Mouse (Mus musculus): ENCODE measurements around the gene Dnajb11. TPM values are rescaled to one million over a fixed set of nuclear protein-coding genes. Genes with fewer than 3 reads are reported as not detected.

Gene Dnajb11
- polyA plus RNA-seq (2014; fragmentation: Nextera tagmentation; extraction: Ambion mirVana), result 73.6 and 112 TPM in 2 replicates

DNA sequence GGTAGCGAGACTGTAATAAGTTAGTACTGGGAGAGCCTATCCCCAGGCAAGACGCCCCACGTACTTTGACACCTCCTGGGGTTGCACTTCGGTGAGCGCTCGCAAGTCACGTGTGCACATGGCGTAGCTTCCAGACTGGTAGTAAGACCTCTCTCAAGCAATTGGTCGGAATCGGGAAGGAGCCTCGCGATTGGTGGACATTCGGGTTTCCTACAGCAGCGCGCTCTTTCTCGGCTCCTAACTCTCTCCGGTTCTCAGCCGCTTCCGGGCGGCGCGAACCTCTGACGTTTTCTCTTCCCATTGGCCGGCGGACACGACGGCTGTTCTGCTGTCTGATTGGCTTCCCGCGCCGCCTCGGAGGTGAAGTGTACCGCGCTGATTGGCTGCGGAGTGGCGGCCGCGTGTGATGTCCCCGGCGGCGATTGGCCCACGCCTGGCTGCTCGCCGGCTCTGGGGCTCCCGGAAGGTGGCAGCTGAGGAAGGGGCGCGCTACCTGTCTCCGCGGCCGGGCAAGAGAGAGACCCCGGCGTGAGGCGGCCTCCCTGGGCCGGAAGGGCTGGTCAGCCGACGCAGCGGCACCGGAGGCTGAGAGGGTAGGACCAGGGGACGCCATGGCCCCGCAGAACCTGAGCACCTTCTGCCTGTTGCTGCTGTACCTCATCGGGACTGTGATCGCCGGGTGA is at the start of gene Dnajb11, which contains the start of gene Tbccd1:
TSS of gene Dnajb11 (plus strand) at position 415 of the 683 bp plus-strand sequence.
TSS of gene Tbccd1 (minus strand) at position 239 of the 683 bp plus-strand sequence.
- Histone ChIP-seq H3K4me1 (ENCODE audit: control insufficient read depth, insufficient read depth, low read length) (0 out of 2 replicates have a peak, but pooled peaks cover 6% of the 10 kb centered on the region), H3K36me3 (ENCODE audit: control insufficient read depth, insufficient read depth, low read length) (peaks cover 6% of the 10 kb centered on the region; the same call in 1 of the 2 replicates), H3K4me2 (replicated peaks; ENCODE audit: low read depth, low read length) (peak within 1 kb of the TSS; percentile 86), H3K4me3 (ENCODE audit: low read length) (peak within 1 kb of the TSS; percentile 65), H3K9ac (ENCODE audit: low read depth, low read length) (peak within 1 kb of the TSS; percentile 68), H3K27me3 (ENCODE audit: control insufficient read depth, insufficient read depth, low read length) (no peaks in the 10 kb centered on the region), H3K27ac (ENCODE audit: low read depth, low read length) (peak within 1 kb of the TSS; percentile 4; the same call in 1 of the 2 replicates), H3K9me3 (ENCODE audit: control insufficient read depth, low read length) (no peaks in the 10 kb centered on the region)
- WGBS, result under 1% methylated on average over 62 of the region's 62 CpGs
- ATAC-seq (ENCODE audit: low FRiP score, low TSS enrichment), result peak; percentile 99

DNA sequence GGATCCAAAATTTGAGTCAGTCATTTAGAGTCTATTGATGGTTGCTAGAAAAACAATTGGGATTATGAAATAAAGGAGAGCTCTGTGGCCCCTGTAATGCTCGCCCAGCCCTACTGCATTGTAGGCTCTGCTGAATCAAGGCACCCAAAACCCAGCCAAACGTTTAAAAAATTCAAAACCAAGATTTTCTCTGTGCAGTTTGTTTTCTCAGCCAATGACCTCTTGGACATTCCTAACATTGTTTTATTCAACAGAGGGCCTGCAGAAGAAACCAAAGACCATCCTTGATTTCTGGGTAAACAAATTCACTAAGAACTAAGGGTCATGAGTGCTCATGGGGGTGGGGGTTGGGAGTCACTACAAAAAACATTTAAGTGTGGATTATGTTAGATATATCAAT is 46.2 kb upstream of the Dnajb11 start, which contains the start of gene Crygs:
TSS of gene Crygs (minus strand) at position 101 of the 400 bp plus-strand sequence.
- no peaks in the 10 kb centered on the region for H3K9me3 ChIP-seq (ENCODE audit: control insufficient read depth, low read length)
- no peak for ATAC-seq (ENCODE audit: low FRiP score, low TSS enrichment)
- no peak within 1 kb of the TSS; the same call in 1 of the 2 replicates for H3K27ac ChIP-seq (ENCODE audit: low read depth, low read length)
- no peak within 1 kb of the TSS for H3K4me3 ChIP-seq (ENCODE audit: low read length)
- no peak within 1 kb of the TSS for H3K9ac ChIP-seq (ENCODE audit: low read depth, low read length)
- no peaks in the 10 kb centered on the region for H3K27me3 ChIP-seq (ENCODE audit: control insufficient read depth, insufficient read depth, low read length)
- no peak within 1 kb of the TSS for H3K4me2 ChIP-seq (replicated peaks; ENCODE audit: low read depth, low read length)
- 60% methylated on average over 2 of the region's 2 CpGs for WGBS
- H3K4me1 ChIP-seq (ENCODE audit: control insufficient read depth, insufficient read depth, low read length), result no peaks in the 10 kb centered on the region
- peaks cover 4% of the 10 kb centered on the region; the same call in 1 of the 2 replicates for H3K36me3 ChIP-seq (ENCODE audit: control insufficient read depth, insufficient read depth, low read length)

DNA sequence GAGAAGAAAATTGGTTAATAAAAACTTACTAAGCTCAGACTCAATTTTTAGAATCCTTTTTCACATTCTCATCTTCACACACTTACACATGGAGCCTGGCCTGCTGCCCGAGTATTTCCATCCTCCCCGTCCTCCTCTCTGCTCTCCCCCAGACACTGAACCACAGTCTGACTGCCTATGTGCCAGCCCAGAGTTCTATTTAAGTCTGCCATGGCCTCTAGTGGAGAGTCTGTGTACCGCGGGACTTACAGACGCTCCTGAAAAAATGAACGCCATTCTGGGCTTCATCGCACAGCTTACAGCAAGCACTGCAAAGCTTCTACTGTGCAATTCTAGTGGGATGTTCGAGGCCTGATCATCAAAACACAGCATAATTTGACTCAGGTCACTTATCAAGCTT is 36.9 kb upstream of the Dnajb11 start:
- no peak overlapping the region for H3K4me3 ChIP-seq (ENCODE audit: low read length)
- no peak for ATAC-seq (ENCODE audit: low FRiP score, low TSS enrichment)
- peaks cover 15% of the 10 kb centered on the region for H3K36me3 ChIP-seq (ENCODE audit: control insufficient read depth, insufficient read depth, low read length)
- no peaks in the 10 kb centered on the region for H3K4me1 ChIP-seq (ENCODE audit: control insufficient read depth, insufficient read depth, low read length)
- WGBS, result 59% methylated on average over 8 of the region's 8 CpGs
- no peaks in the 10 kb centered on the region for H3K9me3 ChIP-seq (ENCODE audit: control insufficient read depth, low read length)
- H3K4me2 ChIP-seq (replicated peaks; ENCODE audit: low read depth, low read length), result no peak overlapping the region
- H3K27ac ChIP-seq (ENCODE audit: low read depth, low read length), result no peak overlapping the region
- H3K9ac ChIP-seq (ENCODE audit: low read depth, low read length), result no peak overlapping the region
- no peaks in the 10 kb centered on the region for H3K27me3 ChIP-seq (ENCODE audit: control insufficient read depth, insufficient read depth, low read length)

DNA sequence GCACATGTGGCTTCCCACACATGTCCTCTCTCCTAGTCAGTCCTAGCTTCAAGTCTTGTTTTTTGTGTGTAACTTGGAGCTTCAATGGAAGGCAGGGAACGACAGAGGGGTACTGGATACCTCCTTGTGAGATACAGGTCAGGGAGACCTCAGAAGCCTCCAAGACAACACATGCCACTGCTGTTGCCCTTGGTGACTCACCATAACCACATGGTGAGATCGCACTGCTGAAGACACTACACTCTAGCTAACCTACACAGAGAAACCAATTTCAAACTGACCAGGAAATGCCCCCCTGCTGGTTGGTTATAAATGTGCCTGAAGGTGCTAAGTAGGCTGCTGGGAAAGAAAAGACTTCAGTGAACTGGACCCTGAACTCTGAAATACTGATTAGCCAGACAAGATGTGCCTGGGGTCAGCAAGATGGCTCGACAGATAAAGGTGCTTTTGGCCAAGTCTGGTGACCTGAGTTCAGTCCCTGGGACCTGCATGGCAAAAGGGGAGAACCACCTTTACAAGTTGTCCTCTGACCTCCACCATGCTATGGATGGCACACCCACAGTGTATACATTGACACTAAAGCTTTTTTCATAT is 24.6 kb upstream of the Dnajb11 start:
- ATAC-seq (ENCODE audit: low FRiP score, low TSS enrichment), result no peak

DNA sequence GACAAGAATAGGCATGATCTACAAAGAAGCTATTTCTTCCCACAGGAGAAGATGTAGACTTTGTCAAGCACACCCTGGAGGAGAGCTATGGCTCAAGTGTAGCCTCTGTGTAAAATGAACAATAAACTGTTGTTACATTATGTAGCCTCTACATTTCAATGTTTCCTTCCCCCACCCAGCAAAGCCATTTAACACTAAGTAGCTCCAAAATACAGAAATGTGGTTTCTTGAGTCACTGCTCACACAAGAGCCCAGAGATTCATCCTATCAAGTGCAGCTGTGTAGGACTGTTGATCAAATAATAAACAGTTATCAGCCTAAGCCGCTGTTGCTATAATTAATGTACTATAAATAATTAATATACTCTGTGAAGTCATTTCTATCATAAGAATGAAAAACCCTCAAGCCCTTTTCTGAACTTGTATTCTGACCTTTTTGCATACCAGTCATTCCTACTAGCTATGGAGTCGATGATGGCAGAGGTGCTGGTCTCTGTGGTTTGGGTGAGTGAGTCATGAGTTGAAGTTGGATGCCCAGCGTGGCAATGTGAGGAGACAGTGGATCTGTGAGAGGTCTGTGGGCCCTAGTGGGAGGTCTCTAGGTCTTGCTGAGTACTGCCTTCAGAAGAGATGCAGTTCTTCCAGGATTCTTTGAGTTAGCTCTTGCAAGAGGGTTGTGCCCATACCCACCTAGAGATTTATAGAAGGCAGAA is 18.3 kb upstream of the Dnajb11 start:
- no peaks in the 10 kb centered on the region for H3K27me3 ChIP-seq (ENCODE audit: control insufficient read depth, insufficient read depth, low read length)
- no peak overlapping the region for H3K9ac ChIP-seq (ENCODE audit: low read depth, low read length)
- no peak for ATAC-seq (ENCODE audit: low FRiP score, low TSS enrichment)
- no peak overlapping the region for H3K4me2 ChIP-seq (replicated peaks; ENCODE audit: low read depth, low read length)
- peaks cover 23% of the 10 kb centered on the region; the same call in 1 of the 2 replicates for H3K36me3 ChIP-seq (ENCODE audit: control insufficient read depth, insufficient read depth, low read length)
- H3K4me3 ChIP-seq (ENCODE audit: low read length), result no peak overlapping the region
- no peaks in the 10 kb centered on the region for H3K4me1 ChIP-seq (ENCODE audit: control insufficient read depth, insufficient read depth, low read length)
- 87% methylated on average over 3 of the region's 3 CpGs for WGBS
- H3K9me3 ChIP-seq (ENCODE audit: control insufficient read depth, low read length), result no peaks in the 10 kb centered on the region
- H3K27ac ChIP-seq (ENCODE audit: low read depth, low read length), result no peak overlapping the region

More for the DNA sequence above, 24.6 kb upstream of the Dnajb11 start:
- Histone ChIP-seq H3K27me3 (ENCODE audit: control insufficient read depth, insufficient read depth, low read length) (no peaks in the 10 kb centered on the region), H3K27ac (ENCODE audit: low read depth, low read length) (no peak overlapping the region), H3K4me2 (replicated peaks; ENCODE audit: low read depth, low read length) (no peak overlapping the region), H3K9ac (ENCODE audit: low read depth, low read length) (no peak overlapping the region), H3K9me3 (ENCODE audit: control insufficient read depth, low read length) (no peaks in the 10 kb centered on the region), H3K4me3 (ENCODE audit: low read length) (no peak overlapping the region), H3K36me3 (ENCODE audit: control insufficient read depth, insufficient read depth, low read length) (peaks cover 14% of the 10 kb centered on the region; the same call in 1 of the 2 replicates), H3K4me1 (ENCODE audit: control insufficient read depth, insufficient read depth, low read length) (no peaks in the 10 kb centered on the region)
- WGBS, result 87% methylated on average over 3 of the region's 3 CpGs

DNA sequence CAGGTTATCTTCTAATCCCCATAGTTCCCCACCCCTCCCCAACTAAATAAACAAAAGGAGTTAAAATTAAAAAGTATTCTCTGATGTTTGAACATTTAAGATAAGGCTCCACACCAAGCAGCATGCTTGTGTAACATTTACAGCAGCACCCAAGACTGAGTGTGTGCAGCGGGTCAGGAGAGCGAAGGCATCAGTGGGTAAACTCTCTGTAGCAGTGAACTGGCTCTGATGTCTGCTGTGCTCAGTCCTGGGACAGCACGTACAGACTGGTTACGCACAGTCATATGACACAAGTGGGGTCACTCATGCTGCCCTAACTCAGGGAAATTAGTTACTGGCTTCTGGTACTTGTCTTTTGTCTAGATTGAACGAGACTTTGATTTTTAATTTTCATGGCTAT is 14.8 kb upstream of the Dnajb11 start:
- H3K36me3 ChIP-seq (ENCODE audit: control insufficient read depth, insufficient read depth, low read length), result peaks cover 18% of the 10 kb centered on the region; the same call in 1 of the 2 replicates
- no peaks in the 10 kb centered on the region for H3K27me3 ChIP-seq (ENCODE audit: control insufficient read depth, insufficient read depth, low read length)
- H3K4me3 ChIP-seq (ENCODE audit: low read length), result no peak overlapping the region
- H3K4me1 ChIP-seq (ENCODE audit: control insufficient read depth, insufficient read depth, low read length), result 0 out of 2 replicates have a peak, but pooled peaks cover 5% of the 10 kb centered on the region
- 96% methylated on average over 5 of the region's 5 CpGs for WGBS
- H3K4me2 ChIP-seq (replicated peaks; ENCODE audit: low read depth, low read length), result no peak overlapping the region
- ATAC-seq (ENCODE audit: low FRiP score, low TSS enrichment), result no peak
- H3K9ac ChIP-seq (ENCODE audit: low read depth, low read length), result no peak overlapping the region
- H3K9me3 ChIP-seq (ENCODE audit: control insufficient read depth, low read length), result no peaks in the 10 kb centered on the region
- H3K27ac ChIP-seq (ENCODE audit: low read depth, low read length), result no peak overlapping the region

DNA sequence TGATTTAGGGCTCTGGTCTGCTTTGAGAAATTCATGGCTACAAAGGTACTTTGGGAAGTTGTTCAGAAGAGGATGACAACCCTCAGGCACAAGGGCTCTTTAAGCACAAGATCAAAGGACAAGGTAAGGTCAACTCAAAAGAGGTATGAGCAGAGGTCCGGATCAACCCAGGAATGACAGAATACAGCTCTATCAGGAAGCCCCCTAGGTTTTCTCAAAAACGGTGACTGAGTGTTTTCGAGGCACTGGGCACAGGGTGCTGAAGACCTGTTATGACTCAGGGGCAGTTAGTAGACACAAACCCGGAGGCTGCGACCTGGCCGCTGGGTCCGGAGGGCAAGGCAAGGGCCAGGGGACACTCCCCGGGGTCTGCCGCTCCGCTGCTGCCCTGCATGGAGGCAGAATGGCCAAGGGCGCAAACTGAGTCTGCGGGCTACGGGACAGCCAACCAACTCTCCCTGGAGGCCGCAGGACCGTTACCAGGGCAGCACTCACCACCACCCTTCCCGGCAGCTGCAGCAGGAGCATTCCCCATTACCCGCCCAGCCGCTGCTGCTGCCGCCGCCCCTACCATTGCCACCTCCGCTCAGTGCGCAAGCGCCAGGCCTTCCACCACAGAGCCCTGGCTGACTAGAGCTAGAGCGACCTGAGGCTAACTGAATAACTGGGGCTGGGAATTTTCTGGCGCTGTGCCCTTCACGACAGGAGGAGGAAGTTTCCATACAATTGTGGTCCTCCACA is 13.4 kb upstream of the Dnajb11 start:
- peak overlapping the region; percentile 94 for H3K4me2 ChIP-seq (replicated peaks; ENCODE audit: low read depth, low read length)
- ATAC-seq (ENCODE audit: low FRiP score, low TSS enrichment), result peak; percentile 95
- peak overlapping the region; percentile 59 for H3K4me3 ChIP-seq (ENCODE audit: low read length)
- peak overlapping the region; percentile 79 for H3K9ac ChIP-seq (ENCODE audit: low read depth, low read length)
- no peaks in the 10 kb centered on the region for H3K9me3 ChIP-seq (ENCODE audit: control insufficient read depth, low read length)
- 0 out of 2 replicates have a peak, but pooled peaks cover 5% of the 10 kb centered on the region for H3K4me1 ChIP-seq (ENCODE audit: control insufficient read depth, insufficient read depth, low read length)
- H3K27me3 ChIP-seq (ENCODE audit: control insufficient read depth, insufficient read depth, low read length), result no peaks in the 10 kb centered on the region
- H3K36me3 ChIP-seq (ENCODE audit: control insufficient read depth, insufficient read depth, low read length), result peaks cover 8% of the 10 kb centered on the region; the same call in 1 of the 2 replicates
- 2% methylated on average over 26 of the region's 26 CpGs for WGBS
- no peak overlapping the region for H3K27ac ChIP-seq (ENCODE audit: low read depth, low read length)

DNA sequence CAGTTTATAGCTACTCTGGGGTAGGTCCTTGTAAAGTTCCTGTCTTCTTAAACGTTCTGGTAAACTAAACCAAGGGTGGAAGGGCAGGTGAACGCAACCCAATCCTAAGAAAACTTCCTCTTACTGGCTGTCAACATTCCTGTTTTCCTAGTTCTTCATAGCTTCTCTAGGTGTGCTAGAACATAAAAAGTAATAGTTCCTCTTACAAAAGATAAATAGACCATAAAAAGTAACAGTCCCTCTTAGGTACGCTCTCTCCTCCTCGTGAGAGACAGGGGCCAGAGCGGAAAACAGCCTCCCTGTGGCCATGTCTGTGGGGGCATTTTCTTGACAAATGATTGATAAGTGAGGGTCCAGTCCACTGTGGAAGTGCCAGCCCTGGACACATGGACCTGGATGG is 12.8 kb upstream of the Dnajb11 start:
- peaks cover 8% of the 10 kb centered on the region; the same call in 1 of the 2 replicates for H3K36me3 ChIP-seq (ENCODE audit: control insufficient read depth, insufficient read depth, low read length)
- peak overlapping the region; percentile 79 for H3K9ac ChIP-seq (ENCODE audit: low read depth, low read length)
- WGBS, result 30% methylated on average over 5 of the region's 5 CpGs
- no peak overlapping the region for H3K27ac ChIP-seq (ENCODE audit: low read depth, low read length)
- H3K4me3 ChIP-seq (ENCODE audit: low read length), result peak overlapping the region; percentile 59
- H3K4me1 ChIP-seq (ENCODE audit: control insufficient read depth, insufficient read depth, low read length), result 0 out of 2 replicates have a peak, but pooled peaks cover 5% of the 10 kb centered on the region
- no peak; the same call in 1 of the 2 replicates for ATAC-seq (ENCODE audit: low FRiP score, low TSS enrichment)
- H3K27me3 ChIP-seq (ENCODE audit: control insufficient read depth, insufficient read depth, low read length), result no peaks in the 10 kb centered on the region
- H3K4me2 ChIP-seq (replicated peaks; ENCODE audit: low read depth, low read length), result peak overlapping the region; percentile 94
- no peaks in the 10 kb centered on the region for H3K9me3 ChIP-seq (ENCODE audit: control insufficient read depth, low read length)

All from kidney, embryonic 14.5 days (tissue).